In genomic region chr7:127020491-127020890, GRCm38 (mm10) we compare ENCODE assay signal across 7 mouse cellular contexts. TPM values are rescaled to one million over a fixed set of nuclear protein-coding genes. Genes with fewer than 3 reads are reported as not detected.
DNase-seq lines count a peak whose midpoint lies in the region; ATAC-seq and TF ChIP-seq lines count a peak whose summit lies in the region.

No protein-coding gene starts in this region.

- H3K9me3 ChIP-seq in forebrain, embryonic 10.5 days = no peaks in the 10 kb centered on the region
- H3K9me3 ChIP-seq in intestine, embryonic 16.5 days (ENCODE audit: control insufficient read depth, low read length) = no peaks in the 10 kb centered on the region
- no peaks in the 10 kb centered on the region for H3K9me3 ChIP-seq in neural tube, embryonic 14.5 days (ENCODE audit: control insufficient read depth, low read length)

- no peak overlapping the region for H3K27ac ChIP-seq in liver, adult 2 months (replicated peaks; ENCODE audit: insufficient read depth, low read depth, low read length)
- H3K27ac ChIP-seq in forebrain, embryonic 10.5 days = peak overlapping the region; percentile 100
- peak overlapping the region; percentile 68 for H3K27ac ChIP-seq in intestine, embryonic 16.5 days (ENCODE audit: low read length)
- H3K27ac ChIP-seq in neural tube, embryonic 14.5 days (ENCODE audit: low read depth, low read length) = peak overlapping the region; percentile 77

- H3K4me1 ChIP-seq in liver, adult 2 months (ENCODE audit: control insufficient read depth, insufficient read depth, low read length) = peaks cover 19% of the 10 kb centered on the region
- peaks cover 95% of the 10 kb centered on the region for H3K4me1 ChIP-seq in forebrain, embryonic 10.5 days
- peaks cover 72% of the 10 kb centered on the region for H3K4me1 ChIP-seq in intestine, embryonic 16.5 days (ENCODE audit: control insufficient read depth, insufficient read depth, low read length)
- H3K4me1 ChIP-seq in neural tube, embryonic 14.5 days (ENCODE audit: control insufficient read depth, insufficient read depth, low read length) = peaks cover 66% of the 10 kb centered on the region

- H3K79me2 ChIP-seq in liver, adult 2 months (ENCODE audit: control insufficient read depth, insufficient read depth, low read length) = no peaks in the 10 kb centered on the region

- no peak for TF ChIP-seq POLR2A in liver, adult 2 months (IDR thresholded peaks at IDR 0.05; ENCODE audit: extremely low read depth, insufficient read depth, low read length)

- no peak for ATAC-seq in intestine, embryonic 16.5 days
- no peak for ATAC-seq in neural tube, embryonic 14.5 days (ENCODE audit: low read depth)

- no peaks in the 10 kb centered on the region for H3K27me3 ChIP-seq in liver, adult 2 months (ENCODE audit: control insufficient read depth, insufficient read depth, low read length)
- no peaks in the 10 kb centered on the region for H3K27me3 ChIP-seq in forebrain, embryonic 10.5 days (ENCODE audit: poor library complexity, severe bottlenecking)
- H3K27me3 ChIP-seq in intestine, embryonic 16.5 days (replicated peaks; ENCODE audit: control insufficient read depth, insufficient read depth, low read length) = no peaks in the 10 kb centered on the region
- H3K27me3 ChIP-seq in neural tube, embryonic 14.5 days (ENCODE audit: control insufficient read depth, insufficient read depth, low read length) = no peaks in the 10 kb centered on the region

- H3K9ac ChIP-seq in liver, adult 2 months (ENCODE audit: low read depth, low read length) = no peak overlapping the region
- peak overlapping the region; percentile 71 for H3K9ac ChIP-seq in intestine, embryonic 16.5 days (ENCODE audit: low read depth, low read length)
- peak overlapping the region; percentile 69 for H3K9ac ChIP-seq in neural tube, embryonic 14.5 days (replicated peaks; ENCODE audit: low read depth, low read length)

- H3K4me2 ChIP-seq in intestine, embryonic 16.5 days (ENCODE audit: low read depth, low read length) = peak overlapping the region; percentile 83
- H3K4me2 ChIP-seq in neural tube, embryonic 14.5 days (ENCODE audit: low read depth, low read length) = peak overlapping the region; percentile 72

- 66% methylated on average over 5 of the region's 5 CpGs for WGBS in liver, adult 2 months
- WGBS in forebrain, embryonic 10.5 days = 45% methylated on average over 5 of the region's 5 CpGs
- 31% methylated on average over 5 of the region's 5 CpGs for WGBS in intestine, embryonic 16.5 days
- WGBS in neural tube, embryonic 14.5 days = 40% methylated on average over 5 of the region's 5 CpGs

- no peaks in the 10 kb centered on the region; the same call in 1 of the 2 replicates for H3K36me3 ChIP-seq in liver, adult 2 months (ENCODE audit: control insufficient read depth, insufficient read depth, low read length)
- peaks cover 43% of the 10 kb centered on the region for H3K36me3 ChIP-seq in forebrain, embryonic 10.5 days (replicated peaks)
- peaks cover 7% of the 10 kb centered on the region for H3K36me3 ChIP-seq in intestine, embryonic 16.5 days (ENCODE audit: control insufficient read depth, insufficient read depth, low read length)
- H3K36me3 ChIP-seq in neural tube, embryonic 14.5 days (ENCODE audit: control insufficient read depth, insufficient read depth, low read length) = peaks cover 22% of the 10 kb centered on the region

- no peak for DNase-seq in liver, adult 2 months (ENCODE audit: extremely low read depth, low read depth, low spot score)
- DNase-seq in liver = no peak
- DNase-seq in forebrain, embryonic 10.5 days (ENCODE audit: extremely low spot score, low spot score) = no peak
- no peak for DNase-seq in spleen, postnatal 14 days (ENCODE audit: low spot score in 2 of 2)
- DNase-seq in layer of hippocampus, postnatal 10 days (ENCODE audit: low spot score in 2 of 2) = no peak

- no peak for TF ChIP-seq CTCF in liver, adult 2 months (IDR thresholded peaks at IDR 0.05; ENCODE audit: low read depth, low read length)

- H3K4me3 ChIP-seq in liver, adult 2 months (ENCODE audit: insufficient read depth, low read depth, low read length) = peak overlapping the region; percentile 4; the same call in 1 of the 2 replicates
- H3K4me3 ChIP-seq in forebrain, embryonic 10.5 days = peak overlapping the region; percentile 92
- peak overlapping the region; percentile 53 for H3K4me3 ChIP-seq in intestine, embryonic 16.5 days (ENCODE audit: low read length)
- peak overlapping the region; percentile 51 for H3K4me3 ChIP-seq in neural tube, embryonic 14.5 days (ENCODE audit: low read depth, low read length)

RNA-seq across cellular contexts. Expression of gene Gm42742, which starts 0.4 kb away (rescaled TPM):
- total RNA-seq in liver, adult 2 months (2014; rRNA removed) = 9.5 and 10.7 TPM in 2 replicates
- polyA plus RNA-seq in liver, adult 2 months (2012; rRNA removed) = 11.2 and 12.7 TPM in 2 replicates
- 32.6 and 46.7 TPM in 2 replicates for polyA plus RNA-seq in forebrain, embryonic 10.5 days (2016; fragmentation: Nextera tagmentation; extraction: Ambion mirVana)
- 21.9 and 23.5 TPM in 2 replicates for polyA plus RNA-seq in intestine, embryonic 16.5 days (2015; fragmentation: Nextera tagmentation; extraction: Ambion mirVana)
- polyA plus RNA-seq in neural tube, embryonic 14.5 days (2014; fragmentation: Nextera tagmentation; extraction: Ambion mirVana) = 36.3 and 60.2 TPM in 2 replicates
- total RNA-seq in layer of hippocampus, postnatal 10 days (2021) = 10 to 100 TPM; 33.4 to 34.8 TPM

RNA-seq across cellular contexts. Expression of gene Prrt2, which starts 0.5 kb away (rescaled TPM):
- total RNA-seq in liver, adult 2 months (2014; rRNA removed) = not detected in 2 replicates
- polyA plus RNA-seq in liver, adult 2 months (2012; rRNA removed) = 0.75 TPM in 1 of 2 replicates, not detected in the other
- 3.5 and 4.0 TPM in 2 replicates for polyA plus RNA-seq in forebrain, embryonic 10.5 days (2016; fragmentation: Nextera tagmentation; extraction: Ambion mirVana)
- 2.9 and 3.8 TPM in 2 replicates for polyA plus RNA-seq in intestine, embryonic 16.5 days (2015; fragmentation: Nextera tagmentation; extraction: Ambion mirVana)
- 41.4 and 63.5 TPM in 2 replicates for polyA plus RNA-seq in neural tube, embryonic 14.5 days (2014; fragmentation: Nextera tagmentation; extraction: Ambion mirVana)
- total RNA-seq in layer of hippocampus, postnatal 10 days (2021) = 100 to 1,000 TPM; 146 to 184 TPM

RNA-seq across cellular contexts. Expression of gene Pagr1a, which starts 3.3 kb away (rescaled TPM):
- total RNA-seq in liver, adult 2 months (2014; rRNA removed) = 4.9 and 6.7 TPM in 2 replicates
- 2.6 and 4.2 TPM in 2 replicates for polyA plus RNA-seq in liver, adult 2 months (2012; rRNA removed)
- 92.7 and 121 TPM in 2 replicates for polyA plus RNA-seq in forebrain, embryonic 10.5 days (2016; fragmentation: Nextera tagmentation; extraction: Ambion mirVana)
- polyA plus RNA-seq in intestine, embryonic 16.5 days (2015; fragmentation: Nextera tagmentation; extraction: Ambion mirVana) = 69.8 and 82.7 TPM in 2 replicates
- polyA plus RNA-seq in neural tube, embryonic 14.5 days (2014; fragmentation: Nextera tagmentation; extraction: Ambion mirVana) = 30.4 and 46.9 TPM in 2 replicates
- 10 to 100 TPM; 24.9 to 34.2 TPM for total RNA-seq in layer of hippocampus, postnatal 10 days (2021)

RNA-seq across cellular contexts. Expression of gene Pagr1b, which starts 4.2 kb away (rescaled TPM):
- total RNA-seq in liver, adult 2 months (2014; rRNA removed) = 0.74 TPM in 1 of 2 replicates, not detected in the other
- polyA plus RNA-seq in liver, adult 2 months (2012; rRNA removed) = 0.49 TPM in 1 of 2 replicates, not detected in the other
- not detected in 2 replicates for polyA plus RNA-seq in forebrain, embryonic 10.5 days (2016; fragmentation: Nextera tagmentation; extraction: Ambion mirVana)
- 0.78 and 2.5 TPM in 2 replicates for polyA plus RNA-seq in intestine, embryonic 16.5 days (2015; fragmentation: Nextera tagmentation; extraction: Ambion mirVana)
- polyA plus RNA-seq in neural tube, embryonic 14.5 days (2014; fragmentation: Nextera tagmentation; extraction: Ambion mirVana) = not detected in 2 replicates
- total RNA-seq in layer of hippocampus, postnatal 10 days (2021) = under 1 TPM in 1 of 2 experiments, not detected in 1; 0.62 TPM

RNA-seq across cellular contexts. Expression of gene Mvp, which starts 6.1 kb away (rescaled TPM):
- total RNA-seq in liver, adult 2 months (2014; rRNA removed) = 23.4 and 28.5 TPM in 2 replicates
- polyA plus RNA-seq in liver, adult 2 months (2012; rRNA removed) = 26.3 and 39.4 TPM in 2 replicates
- 3.3 TPM in 2 replicates for polyA plus RNA-seq in forebrain, embryonic 10.5 days (2016; fragmentation: Nextera tagmentation; extraction: Ambion mirVana)
- 73.7 and 84.9 TPM in 2 replicates for polyA plus RNA-seq in intestine, embryonic 16.5 days (2015; fragmentation: Nextera tagmentation; extraction: Ambion mirVana)
- 2.4 and 4.8 TPM in 2 replicates for polyA plus RNA-seq in neural tube, embryonic 14.5 days (2014; fragmentation: Nextera tagmentation; extraction: Ambion mirVana)
- total RNA-seq in layer of hippocampus, postnatal 10 days (2021) = 1 to 10 TPM; 5.6 to 6.2 TPM

Comparison
In these comparisons a context has a peak if more than half of its experiments do, and no peak if none do; other contexts are left out.
1. H3K4me3 ChIP-seq: peak in every context shown above with its lines; median percentile 92 in forebrain, embryonic 10.5 days; 53 in intestine, embryonic 16.5 days; 51 in neural tube, embryonic 14.5 days; 4 in liver, adult 2 months.